Mouse (Mus musculus) erythroblast, adult 5-6 weeks (primary cell): ENCODE results near the gene Tm9sf2. TPM values are rescaled to one million over a fixed set of nuclear protein-coding genes. Genes with fewer than 3 reads are reported as not detected.
"Not testable (repeated sequence)": the region's sequence is repeated elsewhere in the genome, so short reads cannot be mapped to it uniquely, and the experiment has no call there.

Experiments
- ATAC-seq: replicated peaks from 2 replicates; pipeline ENCODE4 v1.8.0; 2016; ENCODE audit warnings: moderate number of reproducible peaks, mild to moderate bottlenecking, moderate TSS enrichment, inconsistent platforms; ENCODE audit not compliant: poor library complexity, low FRiP score, severe bottlenecking
- total RNA-seq, 2 experiments: library from RNA; stranded (forward) in 1 of 2; stranded (reverse) in 1 of 2; fragments of 150-400 nt in 1 of 2; fragments of 200-764, 138-1000 nt in 1 of 2; gene quantifications; 2 replicates each; pipeline versions ENCODE4 v1.2.3 to v1.2.4; 2015 to 2017; ENCODE audit warnings: low replicate concordance in 2 of 2

The Tm9sf2 gene
- total RNA-seq (2015; ENCODE audit: low replicate concordance) (26.7 and 34.9 TPM in 2 replicates), total RNA-seq (2017; ENCODE audit: low replicate concordance) (28.7 and 35.7 TPM in 2 replicates)

- ATAC-seq: peak; percentile 88
Measured at GRCm38 (mm10) chr14:122106822-122107468, at the start of gene Tm9sf2. TSS of gene Tm9sf2 (plus strand) at chr14:122107038.

- no peak for ATAC-seq
Measured at GRCm38 (mm10) chr14:122057941-122058346, 48.9 kb upstream of the Tm9sf2 start.

- peak; percentile 76 for ATAC-seq
Measured at GRCm38 (mm10) chr14:122060642-122061041, 46.2 kb upstream of the Tm9sf2 start.

- ATAC-seq: no peak
Measured at GRCm38 (mm10) chr14:122061376-122061775, 45.5 kb upstream of the Tm9sf2 start.

GRCm38 (mm10) chr14:122062411-122063090 is 44.3 kb upstream of the Tm9sf2 start:
- ATAC-seq: no peak

- no peak for ATAC-seq
Measured at GRCm38 (mm10) chr14:122063599-122063998, 43.2 kb upstream of the Tm9sf2 start.

GRCm38 (mm10) chr14:122064519-122064918 is 42.3 kb upstream of the Tm9sf2 start:
- no peak for ATAC-seq

GRCm38 (mm10) chr14:122066243-122066642 is 40.6 kb upstream of the Tm9sf2 start:
- no peak for ATAC-seq

- not testable (repeated sequence) for ATAC-seq
Measured at GRCm38 (mm10) chr14:122068036-122068435, 38.8 kb upstream of the Tm9sf2 start.

GRCm38 (mm10) chr14:122068801-122069695 is 37.8 kb upstream of the Tm9sf2 start:
- ATAC-seq: no peak

- no peak for ATAC-seq
Measured at GRCm38 (mm10) chr14:122069948-122070347, 36.9 kb upstream of the Tm9sf2 start.

GRCm38 (mm10) chr14:122073422-122073821 is 33.4 kb upstream of the Tm9sf2 start:
- no peak for ATAC-seq

GRCm38 (mm10) chr14:122074360-122074759 is 32.5 kb upstream of the Tm9sf2 start:
- ATAC-seq: no peak

GRCm38 (mm10) chr14:122075485-122076200 is 31.2 kb upstream of the Tm9sf2 start:
- ATAC-seq: no peak

- no peak for ATAC-seq
Measured at GRCm38 (mm10) chr14:122077017-122077416, 29.8 kb upstream of the Tm9sf2 start.

GRCm38 (mm10) chr14:122079428-122079827 is 27.4 kb upstream of the Tm9sf2 start:
- no peak for ATAC-seq

- ATAC-seq: no peak
Measured at GRCm38 (mm10) chr14:122079921-122080320, 26.9 kb upstream of the Tm9sf2 start.

GRCm38 (mm10) chr14:122081308-122081707 is 25.5 kb upstream of the Tm9sf2 start:
- no peak for ATAC-seq

GRCm38 (mm10) chr14:122083499-122083898 is 23.3 kb upstream of the Tm9sf2 start:
- no peak for ATAC-seq

- ATAC-seq: no peak
Measured at GRCm38 (mm10) chr14:122087956-122088355, 18.9 kb upstream of the Tm9sf2 start.
